Mouse (Mus musculus) MEL (cell line): ENCODE results near the gene Rab11fip5. TPM values are rescaled to one million over a fixed set of nuclear protein-coding genes. Genes with fewer than 3 reads are reported as not detected.
A peak's percentile ranks its signal among the peaks of the same experiment; 100 is the strongest.

ENCODE experiments used
- DNase-seq: peaks from one replicate; pipeline ENCODE4 v3.0.0; 2011; ENCODE audit warnings: low read depth, low spot score
- H3K27ac ChIP-seq: 2 replicates; pipeline ENCODE4 v1.5.1; 2012; ENCODE audit warnings: low read depth, mild to moderate bottlenecking, control low read depth, low read length, moderate library complexity; ENCODE audit not compliant: control insufficient read depth
- H3K27me3 ChIP-seq, 2 experiments: fragments of 150-350 bp in 1 of 2; sonication (generic) in 1 of 2; 2 replicates each; pipeline ENCODE4 v1.6.1; 2012; ENCODE audit warnings: low read length in 2 of 2, mild to moderate bottlenecking in 2 of 2, improper control_type of control experiment in 1 of 2, moderate library complexity in 1 of 2; ENCODE audit not compliant: insufficient read depth in 2 of 2, control insufficient read depth in 1 of 2
- H3K36me3 ChIP-seq, 2 experiments: 2 replicates each; pipeline ENCODE4 v1.6.1; 2012 to 2014; ENCODE audit warnings: low read length in 2 of 2, improper control_type of control experiment in 1 of 2, inconsistent platforms in 1 of 2, mild to moderate bottlenecking in 1 of 2; ENCODE audit not compliant: insufficient read depth in 2 of 2, control insufficient read depth in 1 of 2
- H3K4me1 ChIP-seq, 2 experiments: fragments of 150-350 bp in 1 of 2; sonication (generic) in 1 of 2; 2 replicates each; pipeline ENCODE4 v1.6.1; 2012; ENCODE audit warnings: low read length in 2 of 2, improper control_type of control experiment in 1 of 2, mild to moderate bottlenecking in 1 of 2; ENCODE audit not compliant: insufficient read depth in 2 of 2, control insufficient read depth in 1 of 2
- H3K4me3 ChIP-seq, 2 experiments: fragments of 150-350 bp in 1 of 2; sonication (generic) in 1 of 2; 2 replicates each; pipeline ENCODE4 v1.5.1; 2012; ENCODE audit warnings: low read depth in 2 of 2, low read length in 2 of 2, mild to moderate bottlenecking in 2 of 2, moderate library complexity in 2 of 2, control low read depth in 1 of 2, improper control_type of control experiment in 1 of 2; ENCODE audit not compliant: control insufficient read depth in 1 of 2, insufficient read depth in 1 of 2
- H3K79me2 ChIP-seq: 2 replicates; pipeline ENCODE4 v1.6.1; 2012; ENCODE audit warnings: mild to moderate bottlenecking, low read length, moderate library complexity; ENCODE audit not compliant: control insufficient read depth, poor library complexity, insufficient read depth
- H3K9ac ChIP-seq: 2 replicates; pipeline ENCODE4 v1.6.1; 2012; ENCODE audit warnings: low read depth, mild to moderate bottlenecking, control low read depth, low read length, moderate library complexity; ENCODE audit not compliant: control insufficient read depth, poor library complexity, severe bottlenecking
- H3K9me3 ChIP-seq: fragments of 150-350 bp; sonication (generic); replicated peaks from 2 replicates; pipeline ENCODE4 v1.6.1; 2012; ENCODE audit warnings: mild to moderate bottlenecking, low read length, improper control_type of control experiment, moderate library complexity; ENCODE audit not compliant: insufficient read depth
- BHLHE40 ChIP-seq: IDR thresholded peaks from 2 replicates; pipeline ENCODE4 v1.6.1; 2012; ENCODE audit warnings: low read depth, mild to moderate bottlenecking, inconsistent platforms, low read length, improper control_type of control experiment, borderline replicate concordance
- EP300 ChIP-seq, 2 experiments: IDR thresholded peaks; 2 replicates each; pipeline ENCODE4 v1.6.1; 2011; ENCODE audit warnings: improper control_type of control experiment in 2 of 2, low read length in 2 of 2, low read depth in 1 of 2, mild to moderate bottlenecking in 1 of 2
- ETS1 ChIP-seq: IDR thresholded peaks from 2 replicates; pipeline ENCODE4 v1.6.1; 2012; ENCODE audit warnings: low read depth, mild to moderate bottlenecking, inconsistent platforms, low read length, improper control_type of control experiment, moderate library complexity
- GABPA ChIP-seq: IDR thresholded peaks from 2 replicates; pipeline ENCODE4 v1.6.1; 2012; ENCODE audit warnings: low read depth, mild to moderate bottlenecking, inconsistent platforms, low read length, improper control_type of control experiment, moderate library complexity
- HCFC1 ChIP-seq: IDR thresholded peaks from 2 replicates; pipeline ENCODE4 v1.6.1; 2012; ENCODE audit warnings: low read depth, mild to moderate bottlenecking, inconsistent platforms, low read length, improper control_type of control experiment, moderate library complexity
- KAT2A ChIP-seq: conservative IDR thresholded peaks from 2 replicates; pipeline ENCODE4 v1.6.1; 2012; ENCODE audit warnings: low read depth, low read length, improper control_type of control experiment, inconsistent platforms
- MAZ ChIP-seq: IDR thresholded peaks from 2 replicates; pipeline ENCODE4 v1.6.1; 2012; ENCODE audit warnings: low read depth, mild to moderate bottlenecking, inconsistent platforms, low read length, improper control_type of control experiment
- MXI1 ChIP-seq: IDR thresholded peaks from 2 replicates; pipeline ENCODE4 v1.6.1; 2011; ENCODE audit warnings: mild to moderate bottlenecking, low read depth, low read length, improper control_type of control experiment
- MYB ChIP-seq: IDR thresholded peaks from 2 replicates; pipeline ENCODE4 v1.6.1; 2011; ENCODE audit warnings: mild to moderate bottlenecking, low read depth, low read length, improper control_type of control experiment
- NELFE ChIP-seq: IDR thresholded peaks from 2 replicates; pipeline ENCODE4 v1.6.1; 2011; ENCODE audit warnings: low read depth, low read length, improper control_type of control experiment
- POLR2A ChIP-seq, 2 experiments: IDR thresholded peaks; 2 replicates each; pipeline ENCODE4 v1.6.1; 2011 to 2012; ENCODE audit warnings: low read length in 2 of 2, mild to moderate bottlenecking in 2 of 2, control low read depth in 1 of 2, improper control_type of control experiment in 1 of 2, low read depth in 1 of 2, moderate library complexity in 1 of 2; ENCODE audit not compliant: control insufficient read depth in 1 of 2, insufficient read depth in 1 of 2, poor library complexity in 1 of 2
- POLR2AphosphoS2 ChIP-seq: IDR thresholded peaks from 2 replicates; pipeline ENCODE4 v1.6.1; 2011; ENCODE audit warnings: low read length, improper control_type of control experiment
- RAD21 ChIP-seq: IDR thresholded peaks from 2 replicates; pipeline ENCODE4 v1.6.1; 2011; ENCODE audit warnings: mild to moderate bottlenecking, low read depth, low read length, improper control_type of control experiment
- RCOR1 ChIP-seq: IDR thresholded peaks from 2 replicates; pipeline ENCODE4 v1.6.1; 2012; ENCODE audit warnings: low read depth, mild to moderate bottlenecking, inconsistent platforms, low read length, improper control_type of control experiment
- TBP ChIP-seq: IDR thresholded peaks from 2 replicates; pipeline ENCODE4 v1.8.0; 2011; ENCODE audit warnings: low read depth, low read length, improper control_type of control experiment
- TCF12 ChIP-seq: IDR thresholded peaks from 2 replicates; pipeline ENCODE4 v1.6.1; 2014; ENCODE audit warnings: low read depth, mild to moderate bottlenecking, inconsistent platforms, low read length, improper control_type of control experiment, moderate library complexity
- UBTF ChIP-seq: IDR thresholded peaks from 2 replicates; pipeline ENCODE4 v1.6.1; 2012; ENCODE audit warnings: low read depth, mild to moderate bottlenecking, inconsistent platforms, low read length, improper control_type of control experiment, moderate library complexity, borderline replicate concordance; ENCODE audit not compliant: insufficient read depth
- ZC3H11A ChIP-seq: IDR thresholded peaks from 2 replicates; pipeline ENCODE4 v1.6.1; 2012; ENCODE audit warnings: low read depth, mild to moderate bottlenecking, inconsistent platforms, low read length, improper control_type of control experiment
- ZKSCAN1 ChIP-seq: IDR thresholded peaks from 2 replicates; pipeline ENCODE4 v1.6.1; 2012; ENCODE audit warnings: low read depth, mild to moderate bottlenecking, inconsistent platforms, low read length, improper control_type of control experiment, moderate library complexity
- polyA plus RNA-seq, 2 experiments: library from polyadenylated mRNA; stranded (reverse) in 1 of 2; unstranded in 1 of 2; fragments of >175 nt in 1 of 2; fragments of >200 nt in 1 of 2; gene quantifications; 2 replicates each; pipeline versions ENCODE4 v1.2.1 to v1.2.4; 2012; ENCODE audit warnings: low replicate concordance in 2 of 2, low read depth in 1 of 2; ENCODE audit not compliant: insufficient read length in 2 of 2, insufficient read depth in 1 of 2, missing spikeins in 1 of 2
- total RNA-seq: library from RNA; depleted of rRNA; stranded (reverse); fragments of 300-350 nt; gene quantifications from 2 replicates; pipeline ENCODE4 v1.2.3, GENCODE M21; 2012

Gene Rab11fip5
- total and polyA plus RNA-seq, 3 experiments: 3.3 to 8.5 TPM; not detected in 1

DNA sequence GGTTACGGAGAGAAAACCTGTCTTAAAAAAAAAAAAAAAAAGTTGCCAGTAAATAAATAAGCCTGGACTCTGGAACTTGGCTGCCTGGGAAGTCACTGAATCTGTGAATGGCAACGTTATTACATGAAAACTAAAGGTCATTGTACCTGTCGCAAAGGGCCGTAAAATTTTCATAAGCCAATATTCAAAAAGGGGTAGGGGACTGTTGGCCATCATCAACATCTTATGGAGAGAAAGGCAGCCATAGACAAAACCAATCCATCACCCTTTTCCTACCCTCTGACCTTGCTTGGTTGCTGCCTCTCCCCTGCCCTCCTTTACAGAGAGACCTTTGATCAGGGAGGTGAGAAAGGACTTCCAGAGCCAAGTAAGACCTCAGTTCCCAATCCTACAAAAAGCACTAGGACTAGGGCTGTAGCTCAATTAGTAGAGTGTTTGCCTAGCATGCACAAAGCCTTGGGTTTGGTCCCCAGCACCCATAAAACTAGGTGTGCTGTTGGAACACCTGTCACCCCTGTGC, 44.7 kb downstream of the Rab11fip5 start:
- Histone ChIP-seq H3K9ac (no peak overlapping the region), H3K27me3 (no peaks in the 10 kb centered on the region), H3K36me3 (peaks cover 0 to 17% of the 10 kb centered on the region in 2 experiments; a peak in 2 of 4 replicates), H3K4me3 (no peak overlapping the region), H3K9me3 (no peaks in the 10 kb centered on the region), H3K79me2 (peaks cover 2% of the 10 kb centered on the region; the same call in 1 of the 2 replicates), H3K27ac (no peak overlapping the region), H3K4me1 (peaks cover 2 to 20% of the 10 kb centered on the region in 2 experiments)
- TF ChIP-seq GABPA: no peak
- no peak for TF ChIP-seq EP300 (IDR thresholded peaks at IDR 0.05; ENCODE audit: low read depth in 1 of 2, low read length in 2 of 2)
- no peak for TF ChIP-seq HCFC1
- no peak for TF ChIP-seq POLR2AphosphoS2
- no peak for TF ChIP-seq MYB
- TF ChIP-seq MXI1: no peak
- no peak for TF ChIP-seq NELFE
- no peak for TF ChIP-seq ZKSCAN1
- TF ChIP-seq RAD21: no peak
- TF ChIP-seq TBP: no peak
- no peak for TF ChIP-seq ETS1
- TF ChIP-seq TCF12: no peak
- no peak for TF ChIP-seq POLR2A (IDR thresholded peaks at IDR 0.05; ENCODE audit: control insufficient read depth in 1 of 2, insufficient read depth in 1 of 2, low read depth in 1 of 2, low read length in 2 of 2, poor library complexity in 1 of 2)
- TF ChIP-seq MAZ: no peak
- TF ChIP-seq UBTF: no peak
- no peak for TF ChIP-seq ZC3H11A
- no peak for TF ChIP-seq BHLHE40
- TF ChIP-seq KAT2A: no peak
- DNase-seq: no peak

GRCm38 (mm10) chr6:85326564-85326963, 47.9 kb downstream of the Rab11fip5 start:
- no peaks in the 10 kb centered on the region for H3K9me3 ChIP-seq
- no peak overlapping the region for H3K4me3 ChIP-seq
- no peak for DNase-seq
- H3K79me2 ChIP-seq: no peaks in the 10 kb centered on the region
- no peak overlapping the region for H3K9ac ChIP-seq
- TF ChIP-seq ZKSCAN1: no peak
- peak; percentile 69 for TF ChIP-seq RCOR1
- H3K36me3 ChIP-seq: peaks cover 0 to 11% of the 10 kb centered on the region in 2 experiments; a peak in 2 of 4 replicates
- H3K27me3 ChIP-seq: no peaks in the 10 kb centered on the region
- H3K4me1 ChIP-seq: peaks cover 0 to 8% of the 10 kb centered on the region in 2 experiments; a peak in 3 of 4 replicates
- H3K27ac ChIP-seq: no peak overlapping the region
